Mouse (Mus musculus) frontal cortex, adult (tissue): Measurements from ENCODE around the gene Arhgef16.

Experiments
- ATAC-seq: cut with Nextera tagmentation; 2 replicates; pipeline ENCODE4 v1.9.2; 2017; ENCODE audit warnings: mild to moderate bottlenecking, moderate library complexity, mixed read lengths; ENCODE audit not compliant: low TSS enrichment

Gene Arhgef16

GRCm38 (mm10) chr4:154229569-154229968, 71.9 kb downstream of the Arhgef16 start:
- ATAC-seq: no peak
